Mouse (Mus musculus): ENCODE data around the gene D5Ertd579e. TPM values are rescaled to one million over a fixed set of nuclear protein-coding genes. Genes with fewer than 3 reads are reported as not detected.
A peak's percentile ranks its signal among the peaks of the same experiment; 100 is the strongest.

D5Ertd579e gene
- polyA plus RNA-seq, 1 experiment, result 56.7 TPM

- no peak overlapping the region for H3K27ac ChIP-seq (ENCODE audit: insufficient read depth, low read length)
- peaks cover 29% of the 10 kb centered on the region for H3K4me1 ChIP-seq (ENCODE audit: control insufficient read depth, insufficient read depth, low read length)
- TF ChIP-seq CTCF (IDR thresholded peaks at IDR 0.05; ENCODE audit: borderline replicate concordance, insufficient read depth, low read length) (no peak), POLR2A (IDR thresholded peaks at IDR 0.05; ENCODE audit: low read depth, low read length) (no peak)
- H3K4me3 ChIP-seq (ENCODE audit: insufficient read depth, low read length), result no peak overlapping the region
These were observed 16.0 kb upstream of the D5Ertd579e start for GRCm38 (mm10) chr5:36711863-36712262.

DNA sequence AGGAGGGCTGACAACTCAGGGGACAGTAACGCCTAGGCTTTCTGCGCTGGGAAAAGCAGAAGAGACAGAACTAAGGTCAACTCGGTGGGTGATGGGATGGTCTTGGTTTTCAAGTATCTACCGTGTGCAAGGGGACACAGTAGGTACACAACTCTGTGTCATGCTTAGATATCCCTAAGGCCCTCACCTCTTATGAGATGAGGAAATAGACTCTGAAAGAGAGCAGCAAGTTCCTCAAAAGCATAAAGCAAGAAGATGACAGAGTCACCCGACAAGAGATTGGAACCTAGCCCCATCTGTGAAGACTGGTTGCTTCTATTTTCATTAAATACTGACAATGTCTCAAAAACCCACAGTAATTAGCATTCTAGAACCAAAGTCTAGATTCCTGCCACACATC, 10.0 kb upstream of the D5Ertd579e start:
- TF ChIP-seq CTCF (IDR thresholded peaks at IDR 0.05; ENCODE audit: borderline replicate concordance, insufficient read depth, low read length) (no peak), POLR2A (IDR thresholded peaks at IDR 0.05; ENCODE audit: low read depth, low read length) (no peak)
- peaks cover 7% of the 10 kb centered on the region; the same call in 1 of the 2 replicates for H3K4me1 ChIP-seq (ENCODE audit: control insufficient read depth, insufficient read depth, low read length)
- H3K4me3 ChIP-seq (ENCODE audit: insufficient read depth, low read length), result no peak overlapping the region
- no peak overlapping the region for H3K27ac ChIP-seq (ENCODE audit: insufficient read depth, low read length)

GRCm38 (mm10) chr5:36705390-36705789, 9.6 kb upstream of the D5Ertd579e start:
- TF ChIP-seq CTCF (IDR thresholded peaks at IDR 0.05; ENCODE audit: borderline replicate concordance, insufficient read depth, low read length) (no peak), POLR2A (IDR thresholded peaks at IDR 0.05; ENCODE audit: low read depth, low read length) (no peak)
- Histone ChIP-seq H3K27ac (ENCODE audit: insufficient read depth, low read length) (no peak overlapping the region), H3K4me3 (ENCODE audit: insufficient read depth, low read length) (no peak overlapping the region), H3K4me1 (ENCODE audit: control insufficient read depth, insufficient read depth, low read length) (peaks cover 7% of the 10 kb centered on the region; the same call in 1 of the 2 replicates)

DNA sequence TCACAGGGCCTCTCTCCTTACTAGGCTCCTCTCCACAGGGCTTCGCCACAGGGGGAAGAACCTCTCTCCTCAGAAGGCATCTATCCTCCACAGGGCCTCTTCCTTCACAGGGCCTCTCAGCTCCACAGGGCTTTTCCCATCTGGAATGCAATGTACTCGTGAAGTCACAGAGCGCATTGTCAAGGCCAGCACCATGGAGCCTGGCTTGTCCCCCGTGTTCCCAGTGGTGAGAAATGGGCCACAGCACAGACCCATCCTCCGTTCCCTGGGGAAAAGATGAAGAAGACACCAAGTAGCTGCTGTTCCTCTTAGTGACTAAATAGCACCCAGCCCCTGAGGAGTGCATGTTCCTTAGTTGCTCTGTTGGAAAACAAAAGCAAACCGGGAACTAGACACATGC, 8.9 kb upstream of the D5Ertd579e start:
- Histone ChIP-seq H3K27ac (ENCODE audit: insufficient read depth, low read length) (no peak overlapping the region), H3K4me3 (ENCODE audit: insufficient read depth, low read length) (no peak overlapping the region), H3K4me1 (ENCODE audit: control insufficient read depth, insufficient read depth, low read length) (peaks cover 7% of the 10 kb centered on the region; the same call in 1 of the 2 replicates)
- TF ChIP-seq CTCF (IDR thresholded peaks at IDR 0.05; ENCODE audit: borderline replicate concordance, insufficient read depth, low read length) (no peak), POLR2A (IDR thresholded peaks at IDR 0.05; ENCODE audit: low read depth, low read length) (no peak)

DNA sequence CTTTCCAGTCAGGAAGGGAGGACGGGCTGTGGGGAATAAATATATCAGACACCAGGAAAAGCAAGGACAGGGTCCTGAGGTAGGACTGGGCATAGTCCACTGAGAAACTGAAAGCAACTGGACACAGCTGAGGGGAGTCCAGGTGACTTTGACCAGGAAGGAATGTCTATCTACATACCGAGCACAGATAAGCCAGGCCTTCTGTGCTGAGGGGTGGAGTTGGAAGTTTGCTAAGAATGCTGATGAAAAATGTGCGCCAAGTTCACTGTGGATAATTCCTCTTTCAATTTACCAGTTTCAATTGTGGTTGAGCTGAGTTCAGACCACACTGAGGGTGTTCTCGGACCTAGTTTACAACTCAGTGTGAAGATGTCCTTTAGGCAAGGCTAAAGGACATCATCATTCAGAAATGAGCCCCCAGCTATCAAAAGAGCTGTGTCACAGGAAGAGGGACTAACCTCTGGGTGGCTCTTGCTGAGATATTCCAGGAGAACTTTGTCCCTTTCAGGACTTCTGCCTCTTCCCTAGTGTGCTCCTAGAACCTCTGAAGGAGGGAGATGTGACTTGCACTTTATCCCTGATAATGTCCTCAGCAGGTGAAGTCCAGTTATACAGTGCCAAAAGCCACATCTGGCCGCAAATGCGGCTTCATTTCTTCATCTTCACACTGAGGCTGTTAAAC, 5.3 kb upstream of the D5Ertd579e start:
- Histone ChIP-seq H3K27ac (ENCODE audit: insufficient read depth, low read length) (no peak overlapping the region), H3K4me3 (ENCODE audit: insufficient read depth, low read length) (no peak overlapping the region), H3K4me1 (ENCODE audit: control insufficient read depth, insufficient read depth, low read length) (peaks cover 14% of the 10 kb centered on the region)
- TF ChIP-seq POLR2A (IDR thresholded peaks at IDR 0.05; ENCODE audit: low read depth, low read length), result no peak

DNA sequence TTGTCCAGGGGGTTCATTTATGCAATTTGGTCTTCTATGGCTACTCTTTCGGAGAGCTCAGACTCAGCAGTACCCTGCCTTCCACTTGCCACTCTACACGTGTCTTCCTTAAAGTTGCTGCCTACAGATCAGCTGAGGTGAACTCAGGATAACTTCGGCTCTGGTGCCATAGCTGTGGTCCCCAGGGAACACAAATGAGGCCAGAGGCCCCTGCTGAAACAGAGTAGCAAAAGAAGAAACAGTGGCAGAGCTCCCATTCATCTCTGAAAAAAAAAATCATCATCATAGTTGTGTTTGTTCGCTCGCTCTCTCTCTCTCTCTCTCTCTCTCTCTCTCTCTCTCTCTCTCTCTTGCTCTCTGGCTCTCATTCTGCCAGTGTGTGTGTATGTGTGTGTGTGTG, 2.9 kb upstream of the D5Ertd579e start:
- peak overlapping the region; percentile 81 for H3K27ac ChIP-seq (ENCODE audit: insufficient read depth, low read length)
- TF ChIP-seq CTCF (IDR thresholded peaks at IDR 0.05; ENCODE audit: borderline replicate concordance, insufficient read depth, low read length) (no peak), POLR2A (IDR thresholded peaks at IDR 0.05; ENCODE audit: low read depth, low read length) (no peak)

DNA sequence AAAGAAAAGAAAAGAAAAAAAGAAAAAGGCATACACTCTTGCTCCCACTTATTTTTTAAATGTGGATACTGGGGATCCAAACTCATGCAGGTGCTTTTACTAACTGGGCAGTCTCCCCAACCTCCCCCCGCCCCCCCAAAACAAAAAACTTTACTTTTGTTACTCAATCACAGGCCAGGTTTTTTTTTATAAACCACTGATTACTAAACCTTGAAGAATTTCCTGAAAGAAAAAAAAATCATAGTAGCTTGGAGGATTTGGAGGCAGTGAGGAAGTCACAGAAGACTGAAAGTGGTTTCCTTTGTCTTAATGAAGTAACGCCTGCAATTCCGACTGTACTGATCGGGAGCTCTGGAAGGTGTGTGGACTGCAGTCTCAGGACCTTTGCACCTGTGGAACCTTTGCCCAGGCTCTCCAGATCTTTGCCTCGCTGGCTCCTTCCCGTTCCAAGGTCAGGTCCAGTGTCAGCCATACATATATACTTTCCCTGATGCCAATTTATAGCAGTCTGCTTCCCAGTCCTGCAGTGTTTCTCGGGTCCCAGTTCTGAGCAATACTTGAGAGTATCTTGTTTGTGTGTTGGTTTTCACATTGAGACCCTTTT, 2.3 kb upstream of the D5Ertd579e start:
- Histone ChIP-seq H3K27ac (ENCODE audit: insufficient read depth, low read length) (peak overlapping the region; percentile 81), H3K4me1 (ENCODE audit: control insufficient read depth, insufficient read depth, low read length) (peaks cover 14% of the 10 kb centered on the region), H3K4me3 (ENCODE audit: insufficient read depth, low read length) (no peak overlapping the region)
- no peak for TF ChIP-seq CTCF (IDR thresholded peaks at IDR 0.05; ENCODE audit: borderline replicate concordance, insufficient read depth, low read length)
- TF ChIP-seq POLR2A (IDR thresholded peaks at IDR 0.05; ENCODE audit: low read depth, low read length), result no peak

More for the DNA sequence above, 2.9 kb upstream of the D5Ertd579e start:
- H3K4me3 ChIP-seq (ENCODE audit: insufficient read depth, low read length), result no peak overlapping the region
- H3K4me1 ChIP-seq (ENCODE audit: control insufficient read depth, insufficient read depth, low read length), result peaks cover 14% of the 10 kb centered on the region

DNA sequence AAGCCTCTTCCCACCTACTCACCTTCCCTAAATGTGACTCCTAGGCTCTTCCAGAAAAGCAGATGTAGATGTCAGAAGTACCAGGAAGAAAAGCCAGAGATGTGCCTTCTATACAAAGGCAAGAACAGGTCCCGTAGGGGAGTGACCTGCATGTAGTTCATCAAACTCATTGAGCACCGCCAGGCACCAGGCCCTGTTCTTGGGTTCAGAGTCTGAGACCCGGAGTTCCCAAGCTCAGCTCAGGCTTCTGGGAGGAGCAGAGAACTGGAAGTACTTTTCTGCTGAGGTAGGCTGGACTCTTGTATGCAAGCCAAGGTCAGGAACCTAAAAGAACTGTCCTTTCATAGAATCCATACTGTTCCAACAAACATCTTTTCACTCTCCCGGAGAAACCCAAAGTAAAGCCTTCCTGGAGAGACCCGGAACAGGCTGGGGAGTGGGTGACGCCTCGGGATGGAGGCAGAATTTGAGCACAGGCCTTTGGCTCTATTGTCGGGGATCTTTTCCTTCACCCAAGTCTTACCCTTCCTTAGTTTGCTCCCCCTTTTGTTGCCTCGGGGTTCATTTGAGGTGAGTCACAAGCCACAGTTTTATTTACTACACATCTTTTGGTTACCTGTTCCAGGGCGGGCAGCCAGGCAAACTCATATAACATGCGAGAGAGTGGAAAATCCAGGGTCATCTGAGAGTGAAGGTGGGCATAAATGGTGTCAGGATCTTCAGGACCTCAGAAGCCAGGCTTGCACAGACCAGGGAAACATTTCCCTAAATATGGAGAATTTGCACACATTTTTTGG, 878 bp upstream of the D5Ertd579e start:
- no peak overlapping the region for H3K27ac ChIP-seq (ENCODE audit: insufficient read depth, low read length)
- no peak overlapping the region for H3K4me3 ChIP-seq (ENCODE audit: insufficient read depth, low read length)
- TF ChIP-seq POLR2A (IDR thresholded peaks at IDR 0.05; ENCODE audit: low read depth, low read length) (peak; percentile 44), CTCF (IDR thresholded peaks at IDR 0.05; ENCODE audit: borderline replicate concordance, insufficient read depth, low read length) (no peak)
- peaks cover 14% of the 10 kb centered on the region for H3K4me1 ChIP-seq (ENCODE audit: control insufficient read depth, insufficient read depth, low read length)

DNA sequence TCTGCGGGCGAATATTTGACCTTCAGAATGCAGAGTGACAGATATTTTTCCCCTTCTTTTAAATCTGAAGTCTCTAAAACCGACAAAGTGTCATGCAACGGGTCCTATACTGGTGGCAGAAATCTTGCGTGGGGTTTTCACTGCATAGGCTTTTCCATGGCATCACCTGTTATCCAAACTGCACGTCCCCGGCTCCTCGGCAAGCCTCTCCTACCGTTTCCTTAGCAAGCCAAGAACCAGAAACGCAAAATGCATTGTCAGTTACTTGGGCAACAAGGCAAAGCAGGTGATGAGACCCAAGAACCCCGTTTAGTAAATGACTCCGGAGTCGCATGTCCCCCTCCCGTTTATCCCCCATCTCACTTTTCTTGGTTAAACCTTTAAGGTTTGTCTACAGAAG, 819 bp downstream of the D5Ertd579e start:
- peak overlapping the region; percentile 86 for H3K4me3 ChIP-seq (ENCODE audit: insufficient read depth, low read length)
- peak overlapping the region; percentile 62 for H3K27ac ChIP-seq (ENCODE audit: insufficient read depth, low read length)
- peaks cover 12% of the 10 kb centered on the region for H3K4me1 ChIP-seq (ENCODE audit: control insufficient read depth, insufficient read depth, low read length)
- TF ChIP-seq CTCF (IDR thresholded peaks at IDR 0.05; ENCODE audit: borderline replicate concordance, insufficient read depth, low read length) (no peak), POLR2A (IDR thresholded peaks at IDR 0.05; ENCODE audit: low read depth, low read length) (no peak)

DNA sequence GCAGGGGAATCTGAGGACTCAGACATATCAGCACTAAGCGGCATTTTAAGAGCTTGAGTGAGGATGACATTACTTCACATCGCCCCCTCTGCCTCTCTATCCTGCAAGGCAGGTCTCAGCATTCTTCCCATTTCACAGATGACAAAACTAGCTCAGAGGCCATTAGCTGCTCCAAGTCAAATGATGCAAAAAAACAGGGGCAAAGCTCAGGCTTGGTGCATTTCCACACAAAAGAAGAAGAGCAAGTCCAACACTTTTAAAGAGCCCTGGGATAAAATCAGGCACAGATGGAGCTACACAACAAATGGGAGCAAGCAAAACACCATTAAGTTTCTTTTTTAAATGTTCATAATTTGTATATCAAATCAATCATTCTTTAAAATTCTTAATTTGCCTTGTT, 2.2 kb downstream of the D5Ertd579e start:
- Histone ChIP-seq H3K4me1 (ENCODE audit: control insufficient read depth, insufficient read depth, low read length) (peaks cover 10% of the 10 kb centered on the region), H3K4me3 (ENCODE audit: insufficient read depth, low read length) (no peak overlapping the region), H3K27ac (ENCODE audit: insufficient read depth, low read length) (no peak overlapping the region)
- TF ChIP-seq CTCF (IDR thresholded peaks at IDR 0.05; ENCODE audit: borderline replicate concordance, insufficient read depth, low read length) (no peak), POLR2A (IDR thresholded peaks at IDR 0.05; ENCODE audit: low read depth, low read length) (no peak)
